ENCODE assay signal across 10 mouse cellular contexts in the genomic region with DNA sequence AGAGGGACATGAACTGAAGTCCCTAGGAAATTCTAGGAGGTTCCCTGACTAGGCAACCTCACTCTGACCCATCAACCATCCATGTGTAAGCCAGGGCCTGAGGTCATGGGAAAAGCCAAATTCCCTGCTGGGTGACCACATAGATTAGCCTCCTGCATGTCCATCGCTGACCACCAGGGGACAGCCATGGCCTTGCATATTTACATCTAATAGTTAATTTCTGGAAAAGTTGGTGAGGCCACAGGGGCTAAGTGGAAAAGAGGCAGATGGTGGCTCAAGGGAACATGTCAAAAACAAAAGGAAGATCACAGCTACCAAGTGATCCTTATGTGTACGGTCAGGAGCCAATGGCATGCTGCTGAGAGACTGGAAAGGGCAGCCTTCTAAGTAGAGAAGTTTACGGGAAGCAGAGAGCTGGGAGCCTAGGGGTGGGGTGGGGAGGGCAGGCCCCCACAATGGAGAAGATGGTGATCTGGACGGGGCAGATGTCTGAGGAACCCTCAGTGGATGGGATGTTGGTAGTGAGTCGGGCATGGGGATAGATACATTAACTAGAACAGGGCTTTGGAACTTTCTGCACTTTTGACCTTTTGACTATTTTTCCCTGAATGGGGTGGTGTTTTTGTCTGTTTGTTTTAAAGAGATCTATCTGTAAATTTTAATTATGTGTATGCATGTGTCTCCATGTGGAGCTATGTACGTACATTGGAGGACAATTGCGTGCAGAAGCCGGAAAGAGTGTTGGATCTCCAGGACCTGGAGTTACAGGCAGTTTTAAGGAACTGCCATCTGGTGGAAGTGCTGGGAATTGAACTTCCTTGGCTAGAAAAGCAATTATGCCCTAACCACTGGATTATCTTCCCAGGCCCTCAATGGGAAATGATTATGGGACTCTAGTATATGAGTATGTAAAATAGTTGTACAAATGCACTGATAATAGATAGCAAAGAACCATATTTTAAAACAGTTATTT. TPM values are rescaled to one million over a fixed set of nuclear protein-coding genes. Genes with fewer than 3 reads are reported as not detected.
DNase-seq lines count a peak whose midpoint lies in the region; ATAC-seq and TF ChIP-seq lines count a peak whose summit lies in the region.
"Had no signal": no experiment of that assay in that cellular context is flagged by ENCODE, and none has a peak within 500 bp of the region (broad histone marks: within the 10 kb centered on the region; RNA-seq: fewer than 3 reads in every experiment).

No protein-coding gene starts in this region.

- no peak overlapping the region for H3K9ac ChIP-seq in forebrain, embryonic 14.5 days (ENCODE audit: low read length)
- H3K9ac ChIP-seq in forebrain, embryonic 15.5 days (replicated peaks) = no peak overlapping the region
- no peak overlapping the region for H3K9ac ChIP-seq in kidney, embryonic 15.5 days
- H3K9ac ChIP-seq: hindbrain, embryonic 15.5 days; neural tube, embryonic 13.5 days had no signal

- DNase-seq in forebrain, embryonic 14.5 days (ENCODE audit: low spot score) = peak; percentile 67
- DNase-seq in 3T3-L1 (ENCODE audit: low read depth, low spot score) = peak; percentile 86
- peak; percentile 65 for DNase-seq in adrenal gland, postnatal 14 days
- DNase-seq in lung, postnatal 25 days (ENCODE audit: low spot score) = peak; percentile 50
- no peak for DNase-seq in natural killer cell, adult 2 months (ENCODE audit: low spot score in 2 of 2)

- H3K36me3 ChIP-seq in forebrain, embryonic 14.5 days (ENCODE audit: control insufficient read depth, insufficient read depth, low read length) = no peaks in the 10 kb centered on the region
- no peaks in the 10 kb centered on the region for H3K36me3 ChIP-seq in forebrain, embryonic 15.5 days
- H3K36me3 ChIP-seq in kidney, embryonic 15.5 days = no peaks in the 10 kb centered on the region
- H3K36me3 ChIP-seq: hindbrain, embryonic 15.5 days; neural tube, embryonic 13.5 days had no signal

- no peak overlapping the region for H3K4me3 ChIP-seq in forebrain, embryonic 14.5 days (ENCODE audit: low read depth, low read length)
- no peak overlapping the region for H3K4me3 ChIP-seq in forebrain, embryonic 15.5 days
- no peak overlapping the region for H3K4me3 ChIP-seq in embryonic fibroblast, embryonic 13.5 days (ENCODE audit: insufficient read depth, low read length)
- no peak overlapping the region for H3K4me3 ChIP-seq in kidney, embryonic 15.5 days (replicated peaks)
- H3K4me3 ChIP-seq: hindbrain, embryonic 15.5 days; neural tube, embryonic 13.5 days had no signal

- no peaks in the 10 kb centered on the region for H3K4me1 ChIP-seq in forebrain, embryonic 14.5 days (ENCODE audit: control insufficient read depth, insufficient read depth, low read length)
- H3K4me1 ChIP-seq in forebrain, embryonic 15.5 days = no peaks in the 10 kb centered on the region
- no peaks in the 10 kb centered on the region for H3K4me1 ChIP-seq in embryonic fibroblast, embryonic 13.5 days (ENCODE audit: control insufficient read depth, insufficient read depth, low read length)
- no peaks in the 10 kb centered on the region; the same call in 1 of the 2 replicates for H3K4me1 ChIP-seq in kidney, embryonic 15.5 days
- H3K4me1 ChIP-seq: hindbrain, embryonic 15.5 days; neural tube, embryonic 13.5 days had no signal

- peak; percentile 42; the same call in 1 of the 2 replicates for TF ChIP-seq CTCF in embryonic fibroblast, embryonic 13.5 days (IDR thresholded peaks at IDR 0.05; ENCODE audit: borderline replicate concordance, insufficient read depth, low read length)

- no peaks in the 10 kb centered on the region for H3K9me3 ChIP-seq in forebrain, embryonic 14.5 days (replicated peaks; ENCODE audit: control insufficient read depth, low read length)
- H3K9me3 ChIP-seq in forebrain, embryonic 15.5 days = no peaks in the 10 kb centered on the region
- H3K9me3 ChIP-seq in kidney, embryonic 15.5 days (replicated peaks) = no peaks in the 10 kb centered on the region
- H3K9me3 ChIP-seq: hindbrain, embryonic 15.5 days; neural tube, embryonic 13.5 days had no signal

- 0 out of 2 replicates have a peak, but pooled peaks have one; percentile 29 for ATAC-seq in forebrain, embryonic 14.5 days
- ATAC-seq in forebrain, embryonic 15.5 days (replicated peaks) = no peak
- peak; percentile 36; the same call in 1 of the 2 replicates for ATAC-seq in kidney, embryonic 15.5 days (replicated peaks; ENCODE audit: low FRiP score)

- H3K27ac ChIP-seq in forebrain, embryonic 14.5 days (ENCODE audit: low read depth, low read length) = no peak overlapping the region
- H3K27ac ChIP-seq in forebrain, embryonic 15.5 days (replicated peaks) = no peak overlapping the region
- H3K27ac ChIP-seq in embryonic fibroblast, embryonic 13.5 days (ENCODE audit: insufficient read depth, low read length) = no peak overlapping the region
- H3K27ac ChIP-seq in kidney, embryonic 15.5 days = no peak overlapping the region
- H3K27ac ChIP-seq: hindbrain, embryonic 15.5 days; neural tube, embryonic 13.5 days had no signal

- 50% methylated on average over 8 of the region's 8 CpGs for WGBS in forebrain, embryonic 14.5 days
- 46% methylated on average over 8 of the region's 8 CpGs for WGBS in forebrain, embryonic 15.5 days
- 43% methylated on average over 8 of the region's 8 CpGs for WGBS in kidney, embryonic 15.5 days

- TF ChIP-seq POLR2A in embryonic fibroblast, embryonic 13.5 days (IDR thresholded peaks at IDR 0.05; ENCODE audit: low read depth, low read length) = no peak

- no peaks in the 10 kb centered on the region for H3K27me3 ChIP-seq in forebrain, embryonic 14.5 days (replicated peaks; ENCODE audit: control insufficient read depth, insufficient read depth, low read length)
- no peaks in the 10 kb centered on the region for H3K27me3 ChIP-seq in forebrain, embryonic 15.5 days
- H3K27me3 ChIP-seq in kidney, embryonic 15.5 days = no peaks in the 10 kb centered on the region
- H3K27me3 ChIP-seq: hindbrain, embryonic 15.5 days; neural tube, embryonic 13.5 days had no signal

- H3K4me2 ChIP-seq in forebrain, embryonic 14.5 days (ENCODE audit: low read length) = no peak overlapping the region
- no peak overlapping the region for H3K4me2 ChIP-seq in forebrain, embryonic 15.5 days (replicated peaks)
- H3K4me2 ChIP-seq in kidney, embryonic 15.5 days = no peak overlapping the region
- H3K4me2 ChIP-seq: hindbrain, embryonic 15.5 days; neural tube, embryonic 13.5 days had no signal

RNA-seq across cellular contexts. Expression of gene Prss21, which starts 6.3 kb away (rescaled TPM):
- not detected in 2 replicates for polyA plus RNA-seq in forebrain, embryonic 14.5 days (2014; fragmentation: Nextera tagmentation; extraction: Ambion mirVana)
- polyA plus RNA-seq in forebrain, embryonic 15.5 days (2015; fragmentation: Nextera tagmentation; extraction: Ambion mirVana) = not detected in 2 replicates
- not detected in 2 replicates for total RNA-seq in adrenal gland, postnatal 14 days (2021)
- not detected in 2 replicates for polyA plus RNA-seq in embryonic fibroblast, embryonic 13.5 days (2011; ENCODE audit: insufficient read length, low read depth, missing spikeins)
- polyA plus RNA-seq in kidney, embryonic 15.5 days (2015; fragmentation: Nextera tagmentation; extraction: Ambion mirVana) = not detected in 2 replicates
- polyA plus RNA-seq: hindbrain, embryonic 15.5 days; neural tube, embryonic 13.5 days had no signal

RNA-seq across cellular contexts. Expression of gene Dcpp1, which starts 6.5 kb away (rescaled TPM):
- polyA plus RNA-seq in forebrain, embryonic 14.5 days (2014; fragmentation: Nextera tagmentation; extraction: Ambion mirVana) = not detected in 2 replicates
- not detected in 2 replicates for polyA plus RNA-seq in forebrain, embryonic 15.5 days (2015; fragmentation: Nextera tagmentation; extraction: Ambion mirVana)
- not detected in 2 replicates for total RNA-seq in adrenal gland, postnatal 14 days (2021)
- not detected in 2 replicates for polyA plus RNA-seq in embryonic fibroblast, embryonic 13.5 days (2011; ENCODE audit: insufficient read length, low read depth, missing spikeins)
- polyA plus RNA-seq in kidney, embryonic 15.5 days (2015; fragmentation: Nextera tagmentation; extraction: Ambion mirVana) = not detected in 2 replicates
- polyA plus RNA-seq: hindbrain, embryonic 15.5 days; neural tube, embryonic 13.5 days had no signal

RNA-seq across cellular contexts. Expression of gene Dcpp2, which starts 6.5 kb away (rescaled TPM):
- not detected in 2 replicates for polyA plus RNA-seq in forebrain, embryonic 14.5 days (2014; fragmentation: Nextera tagmentation; extraction: Ambion mirVana)
- polyA plus RNA-seq in forebrain, embryonic 15.5 days (2015; fragmentation: Nextera tagmentation; extraction: Ambion mirVana) = not detected in 2 replicates
- total RNA-seq in adrenal gland, postnatal 14 days (2021) = not detected in 2 replicates
- polyA plus RNA-seq in embryonic fibroblast, embryonic 13.5 days (2011; ENCODE audit: insufficient read length, low read depth, missing spikeins) = not detected in 2 replicates
- polyA plus RNA-seq in kidney, embryonic 15.5 days (2015; fragmentation: Nextera tagmentation; extraction: Ambion mirVana) = not detected in 2 replicates
- polyA plus RNA-seq: hindbrain, embryonic 15.5 days; neural tube, embryonic 13.5 days had no signal

RNA-seq across cellular contexts. Expression of gene Prss41, which starts 30.2 kb away (rescaled TPM):
- polyA plus RNA-seq in forebrain, embryonic 14.5 days (2014; fragmentation: Nextera tagmentation; extraction: Ambion mirVana) = 0.31 and 0.66 TPM in 2 replicates
- 0.52 and 1.0 TPM in 2 replicates for polyA plus RNA-seq in forebrain, embryonic 15.5 days (2015; fragmentation: Nextera tagmentation; extraction: Ambion mirVana)
- 0.56 TPM in 1 of 2 replicates, not detected in the other for total RNA-seq in adrenal gland, postnatal 14 days (2021)
- not detected in 2 replicates for polyA plus RNA-seq in embryonic fibroblast, embryonic 13.5 days (2011; ENCODE audit: insufficient read length, low read depth, missing spikeins)
- 3.2 and 3.3 TPM in 2 replicates for polyA plus RNA-seq in kidney, embryonic 15.5 days (2015; fragmentation: Nextera tagmentation; extraction: Ambion mirVana)

RNA-seq across cellular contexts. Expression of gene Prss32, which starts 30.5 kb away (rescaled TPM):
- not detected in 2 replicates for polyA plus RNA-seq in forebrain, embryonic 14.5 days (2014; fragmentation: Nextera tagmentation; extraction: Ambion mirVana)
- not detected in 2 replicates for polyA plus RNA-seq in forebrain, embryonic 15.5 days (2015; fragmentation: Nextera tagmentation; extraction: Ambion mirVana)
- total RNA-seq in adrenal gland, postnatal 14 days (2021) = not detected in 2 replicates
- not detected in 2 replicates for polyA plus RNA-seq in embryonic fibroblast, embryonic 13.5 days (2011; ENCODE audit: insufficient read length, low read depth, missing spikeins)
- 1.8 TPM in 1 of 2 replicates, not detected in the other for polyA plus RNA-seq in kidney, embryonic 15.5 days (2015; fragmentation: Nextera tagmentation; extraction: Ambion mirVana)
- polyA plus RNA-seq: hindbrain, embryonic 15.5 days; neural tube, embryonic 13.5 days had no signal

Comparison
In these comparisons a context has a peak if more than half of its experiments do, and no peak if none do; other contexts are left out.
1. DNase-seq: peak in forebrain, embryonic 14.5 days (single experiment), 3T3-L1 (single experiment), adrenal gland, postnatal 14 days (single experiment) and lung, postnatal 25 days (single experiment); none in natural killer cell, adult 2 months (0 of 2).